Mouse (Mus musculus) MEL (cell line): Measurements from ENCODE around the gene Gm48551. TPM values are rescaled to one million over a fixed set of nuclear protein-coding genes. Genes with fewer than 3 reads are reported as not detected.

Experiments used
- DNase-seq: peaks from one replicate; pipeline ENCODE4 v3.0.0; 2011; ENCODE audit warnings: low read depth, low spot score
- H3K27ac ChIP-seq: 2 replicates; pipeline ENCODE4 v1.5.1; 2012; ENCODE audit warnings: low read depth, mild to moderate bottlenecking, control low read depth, low read length, moderate library complexity; ENCODE audit not compliant: control insufficient read depth
- H3K27me3 ChIP-seq, 2 experiments: fragments of 150-350 bp in 1 of 2; sonication (generic) in 1 of 2; 2 replicates each; pipeline ENCODE4 v1.6.1; 2012; ENCODE audit warnings: low read length in 2 of 2, mild to moderate bottlenecking in 2 of 2, improper control_type of control experiment in 1 of 2, moderate library complexity in 1 of 2; ENCODE audit not compliant: insufficient read depth in 2 of 2, control insufficient read depth in 1 of 2
- H3K36me3 ChIP-seq, 2 experiments: 2 replicates each; pipeline ENCODE4 v1.6.1; 2012 to 2014; ENCODE audit warnings: low read length in 2 of 2, improper control_type of control experiment in 1 of 2, inconsistent platforms in 1 of 2, mild to moderate bottlenecking in 1 of 2; ENCODE audit not compliant: insufficient read depth in 2 of 2, control insufficient read depth in 1 of 2
- H3K4me1 ChIP-seq, 2 experiments: fragments of 150-350 bp in 1 of 2; sonication (generic) in 1 of 2; 2 replicates each; pipeline ENCODE4 v1.6.1; 2012; ENCODE audit warnings: low read length in 2 of 2, improper control_type of control experiment in 1 of 2, mild to moderate bottlenecking in 1 of 2; ENCODE audit not compliant: insufficient read depth in 2 of 2, control insufficient read depth in 1 of 2
- H3K4me3 ChIP-seq, 2 experiments: fragments of 150-350 bp in 1 of 2; sonication (generic) in 1 of 2; 2 replicates each; pipeline ENCODE4 v1.5.1; 2012; ENCODE audit warnings: low read depth in 2 of 2, low read length in 2 of 2, mild to moderate bottlenecking in 2 of 2, moderate library complexity in 2 of 2, control low read depth in 1 of 2, improper control_type of control experiment in 1 of 2; ENCODE audit not compliant: control insufficient read depth in 1 of 2, insufficient read depth in 1 of 2
- H3K79me2 ChIP-seq: 2 replicates; pipeline ENCODE4 v1.6.1; 2012; ENCODE audit warnings: mild to moderate bottlenecking, low read length, moderate library complexity; ENCODE audit not compliant: control insufficient read depth, poor library complexity, insufficient read depth
- H3K9ac ChIP-seq: 2 replicates; pipeline ENCODE4 v1.6.1; 2012; ENCODE audit warnings: low read depth, mild to moderate bottlenecking, control low read depth, low read length, moderate library complexity; ENCODE audit not compliant: control insufficient read depth, poor library complexity, severe bottlenecking
- H3K9me3 ChIP-seq: fragments of 150-350 bp; sonication (generic); replicated peaks from 2 replicates; pipeline ENCODE4 v1.6.1; 2012; ENCODE audit warnings: mild to moderate bottlenecking, low read length, improper control_type of control experiment, moderate library complexity; ENCODE audit not compliant: insufficient read depth
- CHD1 ChIP-seq: IDR thresholded peaks from 2 replicates; pipeline ENCODE4 v1.6.1; 2012; ENCODE audit warnings: low read depth, mild to moderate bottlenecking, inconsistent platforms, low read length, improper control_type of control experiment
- CHD2 ChIP-seq: IDR thresholded peaks from 2 replicates; pipeline ENCODE4 v1.6.1; 2011; ENCODE audit warnings: low read length, improper control_type of control experiment
- CTCF ChIP-seq, 3 experiments: IDR thresholded peaks in 2 of 3; conservative IDR thresholded peaks in 1 of 3; 2 replicates each; pipeline ENCODE4 v1.5.1; 2011 to 2012; ENCODE audit warnings: low read length in 3 of 3, low read depth in 2 of 3, mild to moderate bottlenecking in 2 of 3, improper control_type of control experiment in 1 of 3, inconsistent platforms in 1 of 3, mixed read lengths in 1 of 3, moderate library complexity in 1 of 3; ENCODE audit not compliant: control insufficient read depth in 1 of 3, insufficient read depth in 1 of 3, poor library complexity in 1 of 3, severe bottlenecking in 1 of 3
- E2F4 ChIP-seq: IDR thresholded peaks from 2 replicates; pipeline ENCODE4 v1.6.1; 2011; ENCODE audit warnings: low read depth, low read length, improper control_type of control experiment, borderline replicate concordance
- ELF1 ChIP-seq: IDR thresholded peaks from 2 replicates; pipeline ENCODE4 v1.6.1; 2014; ENCODE audit warnings: low read depth, mild to moderate bottlenecking, inconsistent platforms, low read length, improper control_type of control experiment, moderate library complexity
- EP300 ChIP-seq, 2 experiments: IDR thresholded peaks; 2 replicates each; pipeline ENCODE4 v1.6.1; 2011; ENCODE audit warnings: improper control_type of control experiment in 2 of 2, low read length in 2 of 2, low read depth in 1 of 2, mild to moderate bottlenecking in 1 of 2
- ETS1 ChIP-seq: IDR thresholded peaks from 2 replicates; pipeline ENCODE4 v1.6.1; 2012; ENCODE audit warnings: low read depth, mild to moderate bottlenecking, inconsistent platforms, low read length, improper control_type of control experiment, moderate library complexity
- GABPA ChIP-seq: IDR thresholded peaks from 2 replicates; pipeline ENCODE4 v1.6.1; 2012; ENCODE audit warnings: low read depth, mild to moderate bottlenecking, inconsistent platforms, low read length, improper control_type of control experiment, moderate library complexity
- HCFC1 ChIP-seq: IDR thresholded peaks from 2 replicates; pipeline ENCODE4 v1.6.1; 2012; ENCODE audit warnings: low read depth, mild to moderate bottlenecking, inconsistent platforms, low read length, improper control_type of control experiment, moderate library complexity
- JUND ChIP-seq: IDR thresholded peaks from 2 replicates; pipeline ENCODE4 v1.6.1; 2011; ENCODE audit warnings: low read depth, mild to moderate bottlenecking, improper control_type of control experiment, low read length
- MAFK ChIP-seq: IDR thresholded peaks from 2 replicates; pipeline ENCODE4 v1.6.1; 2011; ENCODE audit warnings: low read depth, mild to moderate bottlenecking, low read length, improper control_type of control experiment, borderline replicate concordance
- MAZ ChIP-seq: IDR thresholded peaks from 2 replicates; pipeline ENCODE4 v1.6.1; 2012; ENCODE audit warnings: low read depth, mild to moderate bottlenecking, inconsistent platforms, low read length, improper control_type of control experiment
- MEF2A ChIP-seq: IDR thresholded peaks from 2 replicates; pipeline ENCODE4 v1.6.1; 2014; ENCODE audit warnings: low read depth, mild to moderate bottlenecking, inconsistent platforms, low read length, improper control_type of control experiment; ENCODE audit not compliant: poor library complexity, insufficient replicate concordance, severe bottlenecking; ENCODE audit errors: extremely low read depth
- MXI1 ChIP-seq: IDR thresholded peaks from 2 replicates; pipeline ENCODE4 v1.6.1; 2011; ENCODE audit warnings: mild to moderate bottlenecking, low read depth, low read length, improper control_type of control experiment
- MYB ChIP-seq: IDR thresholded peaks from 2 replicates; pipeline ENCODE4 v1.6.1; 2011; ENCODE audit warnings: mild to moderate bottlenecking, low read depth, low read length, improper control_type of control experiment
- MYC ChIP-seq: IDR thresholded peaks from 2 replicates; pipeline ENCODE4 v1.6.1; 2011; ENCODE audit warnings: low read depth, mild to moderate bottlenecking, low read length, improper control_type of control experiment, moderate library complexity
- NELFE ChIP-seq: IDR thresholded peaks from 2 replicates; pipeline ENCODE4 v1.6.1; 2011; ENCODE audit warnings: low read depth, low read length, improper control_type of control experiment
- POLR2A ChIP-seq, 2 experiments: IDR thresholded peaks; 2 replicates each; pipeline ENCODE4 v1.6.1; 2011 to 2012; ENCODE audit warnings: low read length in 2 of 2, mild to moderate bottlenecking in 2 of 2, control low read depth in 1 of 2, improper control_type of control experiment in 1 of 2, low read depth in 1 of 2, moderate library complexity in 1 of 2; ENCODE audit not compliant: control insufficient read depth in 1 of 2, insufficient read depth in 1 of 2, poor library complexity in 1 of 2
- POLR2AphosphoS2 ChIP-seq: IDR thresholded peaks from 2 replicates; pipeline ENCODE4 v1.6.1; 2011; ENCODE audit warnings: low read length, improper control_type of control experiment
- POLR2AphosphoS5 ChIP-seq: IDR thresholded peaks from 2 replicates; pipeline ENCODE4 v1.6.1; 2012; ENCODE audit warnings: low read depth, borderline replicate concordance, mild to moderate bottlenecking, inconsistent platforms, low read length, moderate library complexity, mixed read lengths
- RAD21 ChIP-seq: IDR thresholded peaks from 2 replicates; pipeline ENCODE4 v1.6.1; 2011; ENCODE audit warnings: mild to moderate bottlenecking, low read depth, low read length, improper control_type of control experiment
- SIN3A ChIP-seq: IDR thresholded peaks from 2 replicates; pipeline ENCODE4 v1.6.1; 2012; ENCODE audit warnings: low read length, improper control_type of control experiment, inconsistent platforms
- SMC3 ChIP-seq: IDR thresholded peaks from 2 replicates; pipeline ENCODE4 v1.6.1; 2011; ENCODE audit warnings: low read depth, low read length, improper control_type of control experiment
- TAL1 ChIP-seq: IDR thresholded peaks from 2 replicates; pipeline ENCODE4 v1.6.1; 2012; ENCODE audit warnings: mild to moderate bottlenecking, inconsistent platforms, low read length, moderate library complexity, mixed read lengths
- TBP ChIP-seq: IDR thresholded peaks from 2 replicates; pipeline ENCODE4 v1.8.0; 2011; ENCODE audit warnings: low read depth, low read length, improper control_type of control experiment
- UBTF ChIP-seq: IDR thresholded peaks from 2 replicates; pipeline ENCODE4 v1.6.1; 2012; ENCODE audit warnings: low read depth, mild to moderate bottlenecking, inconsistent platforms, low read length, improper control_type of control experiment, moderate library complexity, borderline replicate concordance; ENCODE audit not compliant: insufficient read depth
- USF1 ChIP-seq: IDR thresholded peaks from 2 replicates; pipeline ENCODE4 v1.6.1; 2014; ENCODE audit warnings: low read depth, mild to moderate bottlenecking, inconsistent platforms, low read length, improper control_type of control experiment, moderate library complexity
- ZC3H11A ChIP-seq: IDR thresholded peaks from 2 replicates; pipeline ENCODE4 v1.6.1; 2012; ENCODE audit warnings: low read depth, mild to moderate bottlenecking, inconsistent platforms, low read length, improper control_type of control experiment
- ZKSCAN1 ChIP-seq: IDR thresholded peaks from 2 replicates; pipeline ENCODE4 v1.6.1; 2012; ENCODE audit warnings: low read depth, mild to moderate bottlenecking, inconsistent platforms, low read length, improper control_type of control experiment, moderate library complexity
- ZNF384 ChIP-seq: IDR thresholded peaks from 2 replicates; pipeline ENCODE4 v1.6.1; 2012; ENCODE audit warnings: low read depth, mild to moderate bottlenecking, inconsistent platforms, low read length, improper control_type of control experiment
- polyA plus RNA-seq, 2 experiments: library from polyadenylated mRNA; stranded (reverse) in 1 of 2; unstranded in 1 of 2; fragments of >175 nt in 1 of 2; fragments of >200 nt in 1 of 2; gene quantifications; 2 replicates each; pipeline versions ENCODE4 v1.2.1 to v1.2.4; 2012; ENCODE audit warnings: low replicate concordance in 2 of 2, low read depth in 1 of 2; ENCODE audit not compliant: insufficient read length in 2 of 2, insufficient read depth in 1 of 2, missing spikeins in 1 of 2
- total RNA-seq: library from RNA; depleted of rRNA; stranded (reverse); fragments of 300-350 nt; gene quantifications from 2 replicates; pipeline ENCODE4 v1.2.3, GENCODE M21; 2012

The Gm48551 gene
- total and polyA plus RNA-seq, 3 experiments, result 0.62 to 2.6 TPM; not detected in 1

GRCm38 (mm10) chr10:81406504-81407440, 22.5 kb downstream of the Gm48551 start:
- peak overlapping the region in 1 of 2 experiments; percentile 16; a peak in 1 of 4 replicates for H3K4me3 ChIP-seq
- peaks cover 3 to 29% of the 10 kb centered on the region in 2 experiments; a peak in 3 of 4 replicates for H3K4me1 ChIP-seq
- H3K27me3 ChIP-seq, result no peaks in the 10 kb centered on the region

GRCm38 (mm10) chr10:81407539-81408423, 23.5 kb downstream of the Gm48551 start:
- H3K4me1 ChIP-seq, result peaks cover 3 to 29% of the 10 kb centered on the region in 2 experiments; a peak in 3 of 4 replicates
- no peaks in the 10 kb centered on the region for H3K27me3 ChIP-seq
- H3K9me3 ChIP-seq, result no peaks in the 10 kb centered on the region
- H3K36me3 ChIP-seq, result peaks cover 0 to 16% of the 10 kb centered on the region in 2 experiments; a peak in 2 of 4 replicates
- peak overlapping the region in 1 of 2 experiments; percentile 16; a peak in 1 of 4 replicates for H3K4me3 ChIP-seq
- DNase-seq, result peak; percentile 98
- no peaks in the 10 kb centered on the region for H3K79me2 ChIP-seq
- peak overlapping the region; percentile 29; the same call in 1 of the 2 replicates for H3K27ac ChIP-seq
- H3K9ac ChIP-seq, result peak overlapping the region; percentile 21
- TF ChIP-seq RAD21 (no peak), MYB (no peak), ETS1 (peak; percentile 84), HCFC1 (peak; percentile 40; the same call in 1 of the 2 replicates), CHD2 (no peak), POLR2AphosphoS2 (no peak), ZKSCAN1 (no peak), MEF2A (no peak), SIN3A (peak; percentile 89), ZNF384 (no peak), JUND (peak; percentile 96), CTCF (IDR thresholded peaks at IDR 0.05 in 2 of 3, conservative IDR thresholded peaks at IDR 0.05 in 1 of 3; ENCODE audit: control insufficient read depth in 1 of 3, insufficient read depth in 1 of 3, low read depth in 2 of 3, low read length in 3 of 3, poor library complexity in 1 of 3, severe bottlenecking in 1 of 3) (0 out of 6 replicates have a peak, but pooled peaks of 1 of the 3 experiments have one; percentile 3), TBP (no peak), EP300 (IDR thresholded peaks at IDR 0.05; ENCODE audit: low read depth in 1 of 2, low read length in 2 of 2) (peak; percentile 19 to 58; a peak in 2 of 4 replicates), CHD1 (no peak), GABPA (no peak), MYC (no peak), USF1 (peak; percentile 90), MXI1 (peak; percentile 52)

More at GRCm38 (mm10) chr10:81406504-81407440, 22.5 kb downstream of the Gm48551 start:
- Histone ChIP-seq H3K36me3 (peaks cover 0 to 16% of the 10 kb centered on the region in 2 experiments; a peak in 2 of 4 replicates), H3K9ac (peak overlapping the region; percentile 21), H3K9me3 (no peaks in the 10 kb centered on the region), H3K27ac (peak overlapping the region; percentile 29; the same call in 1 of the 2 replicates), H3K79me2 (no peaks in the 10 kb centered on the region)
- DNase-seq, result no peak
- TF ChIP-seq GABPA (no peak), CTCF (IDR thresholded peaks at IDR 0.05 in 2 of 3, conservative IDR thresholded peaks at IDR 0.05 in 1 of 3; ENCODE audit: control insufficient read depth in 1 of 3, insufficient read depth in 1 of 3, low read depth in 2 of 3, low read length in 3 of 3, poor library complexity in 1 of 3, severe bottlenecking in 1 of 3) (no peak), NELFE (no peak), MAFK (no peak), ZC3H11A (no peak), MAZ (no peak), SMC3 (no peak), POLR2A (IDR thresholded peaks at IDR 0.05; ENCODE audit: control insufficient read depth in 1 of 2, insufficient read depth in 1 of 2, low read depth in 1 of 2, low read length in 2 of 2, poor library complexity in 1 of 2) (no peak), UBTF (no peak), E2F4 (no peak), CHD1 (no peak), MXI1 (no peak), TAL1 (no peak), POLR2AphosphoS2 (no peak), ELF1 (no peak), POLR2AphosphoS5 (no peak)
